Mouse (Mus musculus) forebrain, embryonic 13.5 days (tissue): ENCODE data around the gene Rhoh. TPM values are rescaled to one million over a fixed set of nuclear protein-coding genes. Genes with fewer than 3 reads are reported as not detected.

Experiments used
- ATAC-seq: fragments of 200-750 bp; cut with Nextera tagmentation; 2 replicates; pipeline ENCODE4 v1.8.0; 2017
- H3K27ac ChIP-seq: fragments of 300-500 bp; sonication (generic); 2 replicates; pipeline ENCODE4 v1.5.1; 2015; ENCODE audit warnings: inconsistent platforms, mild to moderate bottlenecking, moderate library complexity
- H3K27me3 ChIP-seq: fragments of 300-500 bp; sonication (generic); 2 replicates; pipeline ENCODE4 v1.6.1; 2015; ENCODE audit warnings: mild to moderate bottlenecking, inconsistent platforms
- H3K36me3 ChIP-seq: fragments of 300-500 bp; sonication (generic); 2 replicates; pipeline ENCODE4 v1.6.1; 2015; ENCODE audit warnings: mild to moderate bottlenecking, inconsistent platforms; ENCODE audit not compliant: poor library complexity, severe bottlenecking
- H3K4me1 ChIP-seq: fragments of 300-500 bp; sonication (generic); 2 replicates; pipeline ENCODE4 v1.6.1; 2015; ENCODE audit warnings: inconsistent platforms
- H3K4me2 ChIP-seq: fragments of 300-500 bp; sonication (generic); 2 replicates; pipeline ENCODE4 v1.6.1; 2015; ENCODE audit warnings: inconsistent platforms, mild to moderate bottlenecking, moderate library complexity
- H3K4me3 ChIP-seq: fragments of 300-500 bp; sonication (generic); 2 replicates; pipeline ENCODE4 v1.5.1; 2015; ENCODE audit warnings: mild to moderate bottlenecking, inconsistent platforms
- H3K9ac ChIP-seq: fragments of 300-500 bp; sonication (generic); 2 replicates; pipeline ENCODE4 v1.6.1; 2015; ENCODE audit warnings: mild to moderate bottlenecking, inconsistent platforms
- H3K9me3 ChIP-seq: fragments of 300-500 bp; sonication (generic); replicated peaks from 2 replicates; pipeline ENCODE4 v1.6.1; 2016; ENCODE audit warnings: inconsistent platforms
- WGBS: fragments of 180-500 bp; shearing (Covaris S2); methylation state at CpG from one replicate; pipeline ENCODE4 v1.1.7; 2015; 5-methylcytosine and 5-hydroxymethylcytosine counted together
- polyA plus RNA-seq: library from polyadenylated mRNA; unstranded; fragments of >200 nt; fragmentation: Nextera tagmentation; extraction: Ambion mirVana; gene quantifications from 2 replicates; pipeline ENCODE4 v1.2.1, GENCODE M21; 2015

Gene Rhoh
- polyA plus RNA-seq, 1 experiment from 2014 or later = 0.32 TPM

- no peaks in the 10 kb centered on the region for H3K9me3 ChIP-seq
- no peaks in the 10 kb centered on the region for H3K27me3 ChIP-seq
- H3K4me3 ChIP-seq = no peak overlapping the region
- no peak overlapping the region for H3K27ac ChIP-seq
- no peaks in the 10 kb centered on the region for H3K4me1 ChIP-seq
- H3K36me3 ChIP-seq = no peaks in the 10 kb centered on the region
- H3K4me2 ChIP-seq = no peak overlapping the region
- no peak for ATAC-seq
- WGBS = 81% methylated on average over 12 of the region's 12 CpGs
- H3K9ac ChIP-seq = no peak overlapping the region
Measured at GRCm38 (mm10) chr5:65863349-65863749, 2.3 kb downstream of the Rhoh start.

GRCm38 (mm10) chr5:65864486-65864885 lies 3.5 kb downstream of the Rhoh start:
- H3K4me3 ChIP-seq = no peak overlapping the region
- no peaks in the 10 kb centered on the region for H3K27me3 ChIP-seq
- H3K36me3 ChIP-seq = no peaks in the 10 kb centered on the region
- H3K4me1 ChIP-seq = no peaks in the 10 kb centered on the region
- WGBS = 96% methylated on average over 7 of the region's 7 CpGs
- no peak overlapping the region for H3K9ac ChIP-seq
- no peak for ATAC-seq
- no peaks in the 10 kb centered on the region for H3K9me3 ChIP-seq
- no peak overlapping the region for H3K4me2 ChIP-seq
- H3K27ac ChIP-seq = no peak overlapping the region

GRCm38 (mm10) chr5:65864946-65865345 lies 3.9 kb downstream of the Rhoh start:
- no peaks in the 10 kb centered on the region for H3K9me3 ChIP-seq
- no peak overlapping the region for H3K4me2 ChIP-seq
- no peaks in the 10 kb centered on the region for H3K4me1 ChIP-seq
- WGBS = 83% methylated on average over 3 of the region's 3 CpGs
- no peak overlapping the region for H3K4me3 ChIP-seq
- H3K36me3 ChIP-seq = no peaks in the 10 kb centered on the region
- no peak for ATAC-seq
- no peak overlapping the region for H3K9ac ChIP-seq
- H3K27ac ChIP-seq = no peak overlapping the region
- no peaks in the 10 kb centered on the region for H3K27me3 ChIP-seq

- H3K9ac ChIP-seq = no peak overlapping the region
- H3K4me3 ChIP-seq = no peak overlapping the region
- no peak for ATAC-seq
- H3K4me1 ChIP-seq = no peaks in the 10 kb centered on the region
- no peak overlapping the region for H3K4me2 ChIP-seq
- no peak overlapping the region for H3K27ac ChIP-seq
- H3K9me3 ChIP-seq = no peaks in the 10 kb centered on the region
- WGBS = 89% methylated on average over 6 of the region's 6 CpGs
- no peaks in the 10 kb centered on the region for H3K27me3 ChIP-seq
- H3K36me3 ChIP-seq = no peaks in the 10 kb centered on the region
Measured at GRCm38 (mm10) chr5:65866591-65866990, 5.6 kb downstream of the Rhoh start.

GRCm38 (mm10) chr5:65867380-65868116 lies 6.5 kb downstream of the Rhoh start:
- Histone ChIP-seq H3K9me3 (no peaks in the 10 kb centered on the region), H3K27ac (no peak overlapping the region), H3K4me1 (no peaks in the 10 kb centered on the region), H3K4me2 (no peak overlapping the region), H3K27me3 (no peaks in the 10 kb centered on the region), H3K9ac (no peak overlapping the region), H3K36me3 (no peaks in the 10 kb centered on the region), H3K4me3 (no peak overlapping the region)
- no peak for ATAC-seq
- 88% methylated on average over 7 of the region's 7 CpGs for WGBS

- Histone ChIP-seq H3K36me3 (no peaks in the 10 kb centered on the region), H3K4me1 (no peaks in the 10 kb centered on the region), H3K27ac (no peak overlapping the region), H3K9me3 (no peaks in the 10 kb centered on the region), H3K9ac (no peak overlapping the region), H3K27me3 (no peaks in the 10 kb centered on the region), H3K4me3 (no peak overlapping the region), H3K4me2 (no peak overlapping the region)
- WGBS = 82% methylated on average over 3 of the region's 3 CpGs
- no peak for ATAC-seq
Measured at GRCm38 (mm10) chr5:65868419-65868818, 7.4 kb downstream of the Rhoh start.

- 87% methylated on average over 4 of the region's 4 CpGs for WGBS
- H3K27me3 ChIP-seq = no peaks in the 10 kb centered on the region
- no peak overlapping the region for H3K27ac ChIP-seq
- H3K4me1 ChIP-seq = no peaks in the 10 kb centered on the region
- H3K9me3 ChIP-seq = no peaks in the 10 kb centered on the region
- no peak overlapping the region for H3K4me3 ChIP-seq
- no peak for ATAC-seq
- no peak overlapping the region for H3K4me2 ChIP-seq
- H3K9ac ChIP-seq = no peak overlapping the region
- H3K36me3 ChIP-seq = no peaks in the 10 kb centered on the region
Measured at GRCm38 (mm10) chr5:65869660-65870059, 8.6 kb downstream of the Rhoh start.

- H3K9ac ChIP-seq = no peak overlapping the region
- 92% methylated on average over 13 of the region's 13 CpGs for WGBS
- no peak overlapping the region for H3K4me3 ChIP-seq
Measured at GRCm38 (mm10) chr5:65871276-65871875, 10.4 kb downstream of the Rhoh start.

GRCm38 (mm10) chr5:65873212-65873611 lies 12.2 kb downstream of the Rhoh start:
- no peak for ATAC-seq
- H3K9me3 ChIP-seq = no peaks in the 10 kb centered on the region
- H3K27me3 ChIP-seq = no peaks in the 10 kb centered on the region
- H3K9ac ChIP-seq = no peak overlapping the region
- H3K4me2 ChIP-seq = no peak overlapping the region
- H3K27ac ChIP-seq = no peak overlapping the region
- H3K4me3 ChIP-seq = no peak overlapping the region
- H3K36me3 ChIP-seq = no peaks in the 10 kb centered on the region
- WGBS = 84% methylated on average over 4 of the region's 4 CpGs
- H3K4me1 ChIP-seq = no peaks in the 10 kb centered on the region

More at GRCm38 (mm10) chr5:65871276-65871875, 10.4 kb downstream of the Rhoh start:
- H3K36me3 ChIP-seq = no peaks in the 10 kb centered on the region
- no peak overlapping the region for H3K27ac ChIP-seq
- ATAC-seq = no peak
- no peaks in the 10 kb centered on the region for H3K9me3 ChIP-seq
- no peaks in the 10 kb centered on the region for H3K4me1 ChIP-seq
- H3K27me3 ChIP-seq = no peaks in the 10 kb centered on the region
- H3K4me2 ChIP-seq = no peak overlapping the region

GRCm38 (mm10) chr5:65875269-65875668 lies 14.3 kb downstream of the Rhoh start:
- Histone ChIP-seq H3K9ac (no peak overlapping the region), H3K4me2 (no peak overlapping the region), H3K4me3 (no peak overlapping the region), H3K36me3 (no peaks in the 10 kb centered on the region), H3K27me3 (no peaks in the 10 kb centered on the region), H3K27ac (no peak overlapping the region), H3K9me3 (no peaks in the 10 kb centered on the region), H3K4me1 (no peaks in the 10 kb centered on the region)
- no peak for ATAC-seq
- WGBS = 93% methylated on average over 7 of the region's 7 CpGs

- Histone ChIP-seq H3K4me3 (no peak overlapping the region), H3K4me2 (no peak overlapping the region), H3K9me3 (no peaks in the 10 kb centered on the region), H3K36me3 (no peaks in the 10 kb centered on the region), H3K4me1 (no peaks in the 10 kb centered on the region), H3K27me3 (no peaks in the 10 kb centered on the region), H3K9ac (no peak overlapping the region), H3K27ac (no peak overlapping the region)
- 72% methylated on average over 3 of the region's 3 CpGs for WGBS
- no peak for ATAC-seq
Measured at GRCm38 (mm10) chr5:65878367-65878766, 17.4 kb downstream of the Rhoh start.

- no peak overlapping the region for H3K4me3 ChIP-seq
- H3K4me2 ChIP-seq = no peak overlapping the region
- H3K9me3 ChIP-seq = no peaks in the 10 kb centered on the region
- no peaks in the 10 kb centered on the region for H3K4me1 ChIP-seq
- H3K27me3 ChIP-seq = no peaks in the 10 kb centered on the region
- ATAC-seq = no peak
- no peak overlapping the region for H3K27ac ChIP-seq
- WGBS = 86% methylated on average over 2 of the region's 2 CpGs
- no peaks in the 10 kb centered on the region for H3K36me3 ChIP-seq
- no peak overlapping the region for H3K9ac ChIP-seq
Measured at GRCm38 (mm10) chr5:65881254-65881653, 20.2 kb downstream of the Rhoh start.
